17 mouse cellular contexts compared by ENCODE assay signal in the genomic region with DNA sequence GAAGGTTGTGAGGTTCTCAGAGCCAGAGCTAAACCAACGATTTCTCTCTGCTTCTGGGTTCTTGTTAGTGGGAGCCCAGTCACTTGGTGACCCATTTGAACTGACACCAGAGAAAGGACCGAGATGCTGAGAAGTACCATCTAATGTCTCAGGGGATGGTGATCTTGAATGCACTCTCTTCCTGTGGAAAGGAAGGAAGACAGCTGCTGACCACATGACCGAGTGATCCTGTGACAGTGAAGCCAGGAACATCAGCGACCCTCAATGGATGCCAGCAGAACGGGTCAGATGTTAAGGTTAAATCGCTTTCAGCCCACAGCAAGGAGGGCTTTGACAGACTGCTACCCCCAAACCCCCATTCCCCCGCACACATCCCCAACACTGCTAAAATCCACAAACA.
A peak's percentile ranks its signal among the peaks of the same experiment; 100 is the strongest.
DNase-seq lines count a peak whose midpoint lies in the region; ATAC-seq and TF ChIP-seq lines count a peak whose summit lies in the region.
"Had no signal": no experiment of that assay in that cellular context is flagged by ENCODE, and none has a peak within 500 bp of the region (broad histone marks: within the 10 kb centered on the region; RNA-seq: fewer than 3 reads in every experiment).

No protein-coding gene starts in this region.

- 55% methylated on average over 7 of the region's 7 CpGs for WGBS in heart, embryonic 11.5 days (ENCODE audit: insufficient replicate concordance)
- 61% methylated on average over 7 of the region's 7 CpGs for WGBS in kidney, embryonic 15.5 days
- 56% methylated on average over 7 of the region's 7 CpGs for WGBS in lung, embryonic 16.5 days
- WGBS in lung, adult 2 months = 62% methylated on average over 7 of the region's 7 CpGs

- H3K4me2 ChIP-seq in heart, embryonic 11.5 days = no peak overlapping the region
- no peak overlapping the region for H3K4me2 ChIP-seq in kidney, embryonic 15.5 days
- no peak overlapping the region for H3K4me2 ChIP-seq in lung, embryonic 16.5 days (ENCODE audit: low read depth, low read length)
- H3K4me2 ChIP-seq: forebrain, embryonic 13.5 days; hindbrain, embryonic 14.5 days had no signal

- no peak for TF ChIP-seq CTCF in lung, adult 2 months (IDR thresholded peaks at IDR 0.05; ENCODE audit: insufficient read depth, low read length)

- H3K9ac ChIP-seq in heart, embryonic 11.5 days (ENCODE audit: low read depth, low read length) = no peak overlapping the region
- no peak overlapping the region for H3K9ac ChIP-seq in kidney, embryonic 15.5 days
- H3K9ac ChIP-seq in lung, embryonic 16.5 days (ENCODE audit: low read length) = no peak overlapping the region
- H3K9ac ChIP-seq: forebrain, embryonic 13.5 days; forebrain, postnatal 0 days; hindbrain, embryonic 14.5 days had no signal

- H3K4me3 ChIP-seq in heart, embryonic 11.5 days (ENCODE audit: low read depth, low read length) = no peak overlapping the region
- H3K4me3 ChIP-seq in kidney, embryonic 15.5 days (replicated peaks) = no peak overlapping the region
- H3K4me3 ChIP-seq in lung, embryonic 16.5 days (ENCODE audit: low read length) = no peak overlapping the region
- H3K4me3 ChIP-seq in lung, adult 2 months (replicated peaks; ENCODE audit: extremely low read depth, low read depth, low read length) = no peak overlapping the region
- H3K4me3 ChIP-seq: embryonic facial prominence, embryonic 10.5 days; forebrain, embryonic 13.5 days; heart, embryonic 10.5 days; hindbrain, embryonic 10.5 days had no signal

- no peaks in the 10 kb centered on the region for H3K36me3 ChIP-seq in heart, embryonic 11.5 days (ENCODE audit: control insufficient read depth, insufficient read depth, low read length)
- no peaks in the 10 kb centered on the region for H3K36me3 ChIP-seq in kidney, embryonic 15.5 days
- no peaks in the 10 kb centered on the region for H3K36me3 ChIP-seq in lung, embryonic 16.5 days (ENCODE audit: control insufficient read depth, insufficient read depth, low read length)
- H3K36me3 ChIP-seq: embryonic facial prominence, embryonic 10.5 days; heart, embryonic 10.5 days; hindbrain, embryonic 10.5 days had no signal

- H3K9me3 ChIP-seq in heart, embryonic 11.5 days (replicated peaks; ENCODE audit: control insufficient read depth, low read length) = no peaks in the 10 kb centered on the region
- H3K9me3 ChIP-seq in kidney, embryonic 15.5 days (replicated peaks) = no peaks in the 10 kb centered on the region
- H3K9me3 ChIP-seq in lung, embryonic 16.5 days (ENCODE audit: control insufficient read depth, low read length) = no peaks in the 10 kb centered on the region
- H3K9me3 ChIP-seq: embryonic facial prominence, embryonic 10.5 days; forebrain, embryonic 13.5 days; heart, embryonic 10.5 days; hindbrain, embryonic 10.5 days had no signal

- no peak for TF ChIP-seq POLR2A in lung, adult 2 months (IDR thresholded peaks at IDR 0.05; ENCODE audit: borderline replicate concordance, extremely low read depth, low read depth, low read length)

- H3K4me1 ChIP-seq in heart, embryonic 11.5 days (ENCODE audit: control insufficient read depth, insufficient read depth, low read length) = no peaks in the 10 kb centered on the region
- no peaks in the 10 kb centered on the region for H3K4me1 ChIP-seq in kidney, embryonic 15.5 days
- peaks cover 6% of the 10 kb centered on the region; the same call in 1 of the 2 replicates for H3K4me1 ChIP-seq in lung, embryonic 16.5 days (replicated peaks; ENCODE audit: control insufficient read depth, insufficient read depth, low read length)
- 0 out of 2 replicates have a peak, but pooled peaks cover 1% of the 10 kb centered on the region for H3K4me1 ChIP-seq in lung, adult 2 months (ENCODE audit: control insufficient read depth, insufficient read depth, low read length)
- H3K4me1 ChIP-seq: embryonic facial prominence, embryonic 10.5 days; forebrain, embryonic 13.5 days; hindbrain, embryonic 10.5 days had no signal

- no peak overlapping the region for H3K27ac ChIP-seq in heart, embryonic 11.5 days (ENCODE audit: low read depth, low read length)
- H3K27ac ChIP-seq in kidney, embryonic 15.5 days = peak overlapping the region; percentile 45; the same call in 1 of the 2 replicates
- H3K27ac ChIP-seq in lung, embryonic 16.5 days (ENCODE audit: low read length) = peak overlapping the region; percentile 25; the same call in 1 of the 2 replicates
- H3K27ac ChIP-seq: embryonic facial prominence, embryonic 10.5 days; forebrain, embryonic 13.5 days; heart, embryonic 10.5 days; hindbrain, embryonic 10.5 days; hindbrain, embryonic 14.5 days had no signal

- DNase-seq in heart, adult 8-10 months (ENCODE audit: low spot score) = peak; percentile 28
- no peak for DNase-seq in kidney, adult 9 months
- DNase-seq in lung, adult 2 months = no peak
- DNase-seq in lung, postnatal 36 days = peak; percentile 38
- DNase-seq in urinary bladder, adult 2 months (ENCODE audit: low spot score) = no peak
- DNase-seq: adrenal gland, postnatal 25 days; cerebellum, adult 2 months; cerebellum, postnatal 10 days; forebrain, postnatal 0 days had no signal

- H3K27me3 ChIP-seq in heart, embryonic 11.5 days (ENCODE audit: control insufficient read depth, insufficient read depth, low read length) = no peaks in the 10 kb centered on the region
- H3K27me3 ChIP-seq in kidney, embryonic 15.5 days = no peaks in the 10 kb centered on the region
- H3K27me3 ChIP-seq in lung, embryonic 16.5 days (ENCODE audit: control insufficient read depth, insufficient read depth, low read depth, low read length) = no peaks in the 10 kb centered on the region
- H3K27me3 ChIP-seq: forebrain, embryonic 13.5 days had no signal

- ATAC-seq in heart, embryonic 11.5 days (replicated peaks; ENCODE audit: insufficient number of reproducible peaks, low FRiP score, low TSS enrichment) = no peak
- ATAC-seq in kidney, embryonic 15.5 days (replicated peaks; ENCODE audit: low FRiP score) = no peak
- ATAC-seq in lung, embryonic 16.5 days (ENCODE audit: low read depth) = no peak
- ATAC-seq: forebrain, embryonic 13.5 days; forebrain, postnatal 0 days had no signal

Comparison
In these comparisons a context has a peak if more than half of its experiments do, and no peak if none do; other contexts are left out.
1. DNase-seq: peak in heart, adult 8-10 months (single experiment) and lung, postnatal 36 days (single experiment); none in kidney, adult 9 months (single experiment), lung, adult 2 months (single experiment) and urinary bladder, adult 2 months (single experiment).